Mouse (Mus musculus): Measurements from ENCODE around the gene Spa17.

DNA sequence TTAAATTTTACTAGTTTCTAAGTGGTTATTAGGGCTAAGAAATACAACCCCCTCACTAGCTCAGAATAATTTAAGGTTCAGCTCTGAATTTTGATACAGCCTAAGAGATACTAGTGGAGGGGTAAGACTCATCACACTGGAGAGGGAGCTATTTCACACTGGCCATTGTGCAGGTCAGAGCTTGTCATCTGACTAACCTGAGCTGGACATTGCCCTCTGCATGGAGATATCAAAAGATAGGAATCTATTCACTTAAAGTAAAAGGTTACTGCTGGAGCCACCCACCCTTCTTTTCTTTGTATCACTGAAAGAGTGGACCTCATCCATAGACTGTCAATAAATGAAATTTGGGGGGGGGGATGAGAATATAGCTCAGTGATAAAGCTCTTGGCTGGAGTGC lies 794 bp upstream of the Spa17 start:
- TF ChIP-seq CTCF (IDR thresholded peaks at IDR 0.05; ENCODE audit: low read depth) (no peak), EP300 (IDR thresholded peaks at IDR 0.05; ENCODE audit: low read depth) (no peak)
